Mouse (Mus musculus) MEL (cell line): ENCODE data around the gene Gpr179. TPM values are rescaled to one million over a fixed set of nuclear protein-coding genes. Genes with fewer than 3 reads are reported as not detected.
A peak's percentile ranks its signal among the peaks of the same experiment; 100 is the strongest.

Experiments used
- DNase-seq: peaks from one replicate; pipeline ENCODE4 v3.0.0; 2011; ENCODE audit warnings: low read depth, low spot score
- H3K27ac ChIP-seq: 2 replicates; pipeline ENCODE4 v1.5.1; 2012; ENCODE audit warnings: low read depth, mild to moderate bottlenecking, control low read depth, low read length, moderate library complexity; ENCODE audit not compliant: control insufficient read depth
- H3K27me3 ChIP-seq, 2 experiments: fragments of 150-350 bp in 1 of 2; sonication (generic) in 1 of 2; 2 replicates each; pipeline ENCODE4 v1.6.1; 2012; ENCODE audit warnings: low read length in 2 of 2, mild to moderate bottlenecking in 2 of 2, improper control_type of control experiment in 1 of 2, moderate library complexity in 1 of 2; ENCODE audit not compliant: insufficient read depth in 2 of 2, control insufficient read depth in 1 of 2
- H3K36me3 ChIP-seq, 2 experiments: 2 replicates each; pipeline ENCODE4 v1.6.1; 2012 to 2014; ENCODE audit warnings: low read length in 2 of 2, improper control_type of control experiment in 1 of 2, inconsistent platforms in 1 of 2, mild to moderate bottlenecking in 1 of 2; ENCODE audit not compliant: insufficient read depth in 2 of 2, control insufficient read depth in 1 of 2
- H3K4me1 ChIP-seq, 2 experiments: fragments of 150-350 bp in 1 of 2; sonication (generic) in 1 of 2; 2 replicates each; pipeline ENCODE4 v1.6.1; 2012; ENCODE audit warnings: low read length in 2 of 2, improper control_type of control experiment in 1 of 2, mild to moderate bottlenecking in 1 of 2; ENCODE audit not compliant: insufficient read depth in 2 of 2, control insufficient read depth in 1 of 2
- H3K4me3 ChIP-seq, 2 experiments: fragments of 150-350 bp in 1 of 2; sonication (generic) in 1 of 2; 2 replicates each; pipeline ENCODE4 v1.5.1; 2012; ENCODE audit warnings: low read depth in 2 of 2, low read length in 2 of 2, mild to moderate bottlenecking in 2 of 2, moderate library complexity in 2 of 2, control low read depth in 1 of 2, improper control_type of control experiment in 1 of 2; ENCODE audit not compliant: control insufficient read depth in 1 of 2, insufficient read depth in 1 of 2
- H3K79me2 ChIP-seq: 2 replicates; pipeline ENCODE4 v1.6.1; 2012; ENCODE audit warnings: mild to moderate bottlenecking, low read length, moderate library complexity; ENCODE audit not compliant: control insufficient read depth, poor library complexity, insufficient read depth
- H3K9ac ChIP-seq: 2 replicates; pipeline ENCODE4 v1.6.1; 2012; ENCODE audit warnings: low read depth, mild to moderate bottlenecking, control low read depth, low read length, moderate library complexity; ENCODE audit not compliant: control insufficient read depth, poor library complexity, severe bottlenecking
- H3K9me3 ChIP-seq: fragments of 150-350 bp; sonication (generic); replicated peaks from 2 replicates; pipeline ENCODE4 v1.6.1; 2012; ENCODE audit warnings: mild to moderate bottlenecking, low read length, improper control_type of control experiment, moderate library complexity; ENCODE audit not compliant: insufficient read depth
- CHD1 ChIP-seq: IDR thresholded peaks from 2 replicates; pipeline ENCODE4 v1.6.1; 2012; ENCODE audit warnings: low read depth, mild to moderate bottlenecking, inconsistent platforms, low read length, improper control_type of control experiment
- ELF1 ChIP-seq: IDR thresholded peaks from 2 replicates; pipeline ENCODE4 v1.6.1; 2014; ENCODE audit warnings: low read depth, mild to moderate bottlenecking, inconsistent platforms, low read length, improper control_type of control experiment, moderate library complexity
- EP300 ChIP-seq, 2 experiments: IDR thresholded peaks; 2 replicates each; pipeline ENCODE4 v1.6.1; 2011; ENCODE audit warnings: improper control_type of control experiment in 2 of 2, low read length in 2 of 2, low read depth in 1 of 2, mild to moderate bottlenecking in 1 of 2
- ETS1 ChIP-seq: IDR thresholded peaks from 2 replicates; pipeline ENCODE4 v1.6.1; 2012; ENCODE audit warnings: low read depth, mild to moderate bottlenecking, inconsistent platforms, low read length, improper control_type of control experiment, moderate library complexity
- JUND ChIP-seq: IDR thresholded peaks from 2 replicates; pipeline ENCODE4 v1.6.1; 2011; ENCODE audit warnings: low read depth, mild to moderate bottlenecking, improper control_type of control experiment, low read length
- MAFK ChIP-seq: IDR thresholded peaks from 2 replicates; pipeline ENCODE4 v1.6.1; 2011; ENCODE audit warnings: low read depth, mild to moderate bottlenecking, low read length, improper control_type of control experiment, borderline replicate concordance
- MAX ChIP-seq: IDR thresholded peaks from 2 replicates; pipeline ENCODE4 v1.6.1; 2011; ENCODE audit warnings: low read length, improper control_type of control experiment
- MEF2A ChIP-seq: IDR thresholded peaks from 2 replicates; pipeline ENCODE4 v1.6.1; 2014; ENCODE audit warnings: low read depth, mild to moderate bottlenecking, inconsistent platforms, low read length, improper control_type of control experiment; ENCODE audit not compliant: poor library complexity, insufficient replicate concordance, severe bottlenecking; ENCODE audit errors: extremely low read depth
- MXI1 ChIP-seq: IDR thresholded peaks from 2 replicates; pipeline ENCODE4 v1.6.1; 2011; ENCODE audit warnings: mild to moderate bottlenecking, low read depth, low read length, improper control_type of control experiment
- MYB ChIP-seq: IDR thresholded peaks from 2 replicates; pipeline ENCODE4 v1.6.1; 2011; ENCODE audit warnings: mild to moderate bottlenecking, low read depth, low read length, improper control_type of control experiment
- POLR2AphosphoS2 ChIP-seq: IDR thresholded peaks from 2 replicates; pipeline ENCODE4 v1.6.1; 2011; ENCODE audit warnings: low read length, improper control_type of control experiment
- RCOR1 ChIP-seq: IDR thresholded peaks from 2 replicates; pipeline ENCODE4 v1.6.1; 2012; ENCODE audit warnings: low read depth, mild to moderate bottlenecking, inconsistent platforms, low read length, improper control_type of control experiment
- SMC3 ChIP-seq: IDR thresholded peaks from 2 replicates; pipeline ENCODE4 v1.6.1; 2011; ENCODE audit warnings: low read depth, low read length, improper control_type of control experiment
- UBTF ChIP-seq: IDR thresholded peaks from 2 replicates; pipeline ENCODE4 v1.6.1; 2012; ENCODE audit warnings: low read depth, mild to moderate bottlenecking, inconsistent platforms, low read length, improper control_type of control experiment, moderate library complexity, borderline replicate concordance; ENCODE audit not compliant: insufficient read depth
- USF1 ChIP-seq: IDR thresholded peaks from 2 replicates; pipeline ENCODE4 v1.6.1; 2014; ENCODE audit warnings: low read depth, mild to moderate bottlenecking, inconsistent platforms, low read length, improper control_type of control experiment, moderate library complexity
- USF2 ChIP-seq, 2 experiments: IDR thresholded peaks; 2 replicates each; pipeline ENCODE4 v1.6.1; 2011 to 2012; ENCODE audit warnings: improper control_type of control experiment in 2 of 2, low read length in 2 of 2, borderline replicate concordance in 1 of 2, inconsistent platforms in 1 of 2, low read depth in 1 of 2, mild to moderate bottlenecking in 1 of 2; ENCODE audit not compliant: insufficient read depth in 1 of 2
- ZNF384 ChIP-seq: IDR thresholded peaks from 2 replicates; pipeline ENCODE4 v1.6.1; 2012; ENCODE audit warnings: low read depth, mild to moderate bottlenecking, inconsistent platforms, low read length, improper control_type of control experiment
- polyA plus RNA-seq, 2 experiments: library from polyadenylated mRNA; stranded (reverse) in 1 of 2; unstranded in 1 of 2; fragments of >175 nt in 1 of 2; fragments of >200 nt in 1 of 2; gene quantifications; 2 replicates each; pipeline versions ENCODE4 v1.2.1 to v1.2.4; 2012; ENCODE audit warnings: low replicate concordance in 2 of 2, low read depth in 1 of 2; ENCODE audit not compliant: insufficient read length in 2 of 2, insufficient read depth in 1 of 2, missing spikeins in 1 of 2
- total RNA-seq: library from RNA; depleted of rRNA; stranded (reverse); fragments of 300-350 nt; gene quantifications from 2 replicates; pipeline ENCODE4 v1.2.3, GENCODE M21; 2012

Gene Gpr179
- total and polyA plus RNA-seq, 3 experiments, result 0.01 to 0.04 TPM; not detected in 1

GRCm38 (mm10) chr11:97302231-97302781 is 49.6 kb downstream of the Gpr179 start:
- Histone ChIP-seq H3K4me3 (no peak overlapping the region), H3K27me3 (peaks cover 0 to 2% of the 10 kb centered on the region in 2 experiments; a peak in 1 of 4 replicates), H3K27ac (no peak overlapping the region), H3K4me1 (peaks cover 0 to 10% of the 10 kb centered on the region in 2 experiments; a peak in 2 of 4 replicates)
- TF ChIP-seq JUND, result no peak
- TF ChIP-seq ZNF384, result peak; percentile 63
- TF ChIP-seq, all 39 proteins: peak for 1
- no peaks in the 10 kb centered on the region for H3K79me2 ChIP-seq
- no peaks in the 10 kb centered on the region for H3K9me3 ChIP-seq
- H3K9ac ChIP-seq, result no peak overlapping the region
- H3K36me3 ChIP-seq, result no peaks in the 10 kb centered on the region
- DNase-seq, result no peak

DNA sequence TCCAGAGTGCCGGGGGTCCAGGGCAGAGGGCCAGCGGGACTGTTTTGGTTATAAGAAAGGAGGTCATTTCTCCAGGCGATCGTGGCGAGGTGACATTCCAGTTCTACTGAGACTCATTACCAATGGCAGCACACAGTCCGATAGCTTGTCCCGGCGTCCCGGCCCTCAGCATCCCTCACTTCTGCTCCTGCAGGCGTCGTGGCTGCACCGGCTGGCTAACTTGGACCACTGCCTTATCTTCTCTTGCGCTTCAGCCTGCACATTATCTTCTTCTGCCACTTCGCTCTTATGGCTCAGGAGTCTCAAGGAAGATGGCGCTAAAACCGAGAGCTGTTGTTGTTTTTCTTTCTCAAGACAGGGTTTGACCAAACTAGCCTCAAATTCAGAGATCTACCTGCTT is 50.5 kb downstream of the Gpr179 start:
- no peaks in the 10 kb centered on the region for H3K9me3 ChIP-seq
- no peak for TF ChIP-seq USF1
- TF ChIP-seq EP300 (IDR thresholded peaks at IDR 0.05; ENCODE audit: low read depth in 1 of 2, low read length in 2 of 2), result no peak
- no peak for TF ChIP-seq USF2 (IDR thresholded peaks at IDR 0.05; ENCODE audit: borderline replicate concordance in 1 of 2, insufficient read depth in 1 of 2, low read depth in 1 of 2, low read length in 2 of 2)
- no peak overlapping the region for H3K4me3 ChIP-seq
- no peaks in the 10 kb centered on the region for H3K36me3 ChIP-seq
- H3K9ac ChIP-seq, result no peak overlapping the region
- H3K27me3 ChIP-seq, result peaks cover 0 to 2% of the 10 kb centered on the region in 2 experiments; a peak in 1 of 4 replicates
- no peaks in the 10 kb centered on the region for H3K79me2 ChIP-seq
- peaks cover 0 to 10% of the 10 kb centered on the region in 2 experiments; a peak in 2 of 4 replicates for H3K4me1 ChIP-seq
- no peak overlapping the region for H3K27ac ChIP-seq
- DNase-seq, result no peak

- TF ChIP-seq MAFK (no peak), RCOR1 (no peak), POLR2AphosphoS2 (no peak), JUND (no peak), SMC3 (no peak), MAX (no peak), UBTF (no peak), USF2 (IDR thresholded peaks at IDR 0.05; ENCODE audit: borderline replicate concordance in 1 of 2, insufficient read depth in 1 of 2, low read depth in 1 of 2, low read length in 2 of 2) (no peak), MEF2A (no peak), EP300 (IDR thresholded peaks at IDR 0.05; ENCODE audit: low read depth in 1 of 2, low read length in 2 of 2) (no peak), ETS1 (no peak), MXI1 (no peak), USF1 (no peak), ELF1 (no peak), MYB (no peak), CHD1 (no peak)
- Histone ChIP-seq H3K9me3 (no peaks in the 10 kb centered on the region), H3K4me3 (no peak overlapping the region), H3K36me3 (no peaks in the 10 kb centered on the region), H3K27me3 (peaks cover 0 to 2% of the 10 kb centered on the region in 2 experiments; a peak in 1 of 4 replicates), H3K79me2 (no peaks in the 10 kb centered on the region), H3K9ac (no peak overlapping the region), H3K4me1 (peaks cover 0 to 13% of the 10 kb centered on the region in 2 experiments; a peak in 2 of 4 replicates), H3K27ac (no peak overlapping the region)
- DNase-seq, result no peak
Measured at GRCm38 (mm10) chr11:97299939-97300338, 51.9 kb downstream of the Gpr179 start.
